9 mouse cellular contexts compared by ENCODE assay signal in the genomic region with DNA sequence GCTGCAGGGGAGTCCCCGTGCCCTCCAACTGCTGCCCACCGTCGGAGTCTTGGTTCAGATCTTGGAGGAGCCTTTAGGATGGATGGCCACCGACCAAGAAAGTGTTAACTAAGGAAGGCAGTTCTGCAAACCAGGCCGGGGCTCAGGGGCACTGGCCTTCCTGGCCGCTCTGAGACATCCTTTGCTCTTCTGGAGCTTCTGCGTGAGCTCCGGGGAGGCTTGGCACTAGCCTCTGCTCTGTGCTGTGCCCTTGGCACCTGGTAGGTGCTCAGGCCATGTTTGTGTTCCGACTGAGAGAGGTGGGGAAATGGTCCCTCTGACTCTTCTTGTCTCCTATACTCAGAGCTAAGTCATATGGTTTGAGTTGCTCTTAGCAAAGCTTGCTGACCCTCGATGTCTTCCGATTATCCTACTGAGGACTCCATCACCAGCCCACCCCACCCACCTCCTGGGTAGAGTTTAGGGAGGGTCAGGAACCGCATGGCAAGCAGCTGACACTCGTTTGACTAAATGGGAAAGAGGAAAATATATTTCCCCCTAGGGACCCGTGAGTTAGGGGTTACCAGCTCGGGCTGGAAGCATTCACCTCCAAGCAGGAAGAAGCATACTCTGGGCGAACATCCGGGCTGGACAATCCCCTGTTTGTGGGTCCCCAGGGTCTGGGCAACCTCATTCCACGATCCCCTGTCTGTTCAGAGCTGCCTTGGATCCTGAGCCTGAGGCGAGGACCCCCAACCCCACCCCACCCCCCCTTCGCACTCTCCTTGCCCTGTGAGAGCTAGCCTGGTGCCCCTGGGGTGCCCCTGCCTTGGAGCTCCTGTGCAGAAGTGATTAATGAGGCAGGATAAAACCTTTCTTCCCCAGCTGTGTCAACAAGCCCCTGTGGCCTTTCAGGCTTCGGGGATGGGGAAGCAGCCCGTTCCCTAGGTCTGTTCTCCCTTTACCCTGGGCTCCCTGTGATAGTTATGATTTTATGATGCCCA. TPM values are rescaled to one million over a fixed set of nuclear protein-coding genes. Genes with fewer than 3 reads are reported as not detected.
DNase-seq lines count a peak whose midpoint lies in the region; ATAC-seq and TF ChIP-seq lines count a peak whose summit lies in the region.
"Had no signal": no experiment of that assay in that cellular context is flagged by ENCODE, and none has a peak within 500 bp of the region (broad histone marks: within the 10 kb centered on the region; RNA-seq: fewer than 3 reads in every experiment).

No protein-coding gene starts in this region.

- peak overlapping the region; percentile 43; the same call in 1 of the 2 replicates for H3K4me2 ChIP-seq in heart, postnatal 0 days (ENCODE audit: low read depth, low read length)
- peak overlapping the region; percentile 56 for H3K4me2 ChIP-seq in embryonic facial prominence, embryonic 13.5 days
- peak overlapping the region; percentile 51 for H3K4me2 ChIP-seq in kidney, embryonic 15.5 days
- H3K4me2 ChIP-seq in neural tube, embryonic 12.5 days (replicated peaks) = peak overlapping the region; percentile 40
- H3K4me2 ChIP-seq: liver, embryonic 15.5 days had no signal

- no peak for ATAC-seq in heart, postnatal 0 days (ENCODE audit: insufficient read depth, low read depth)
- no peak for ATAC-seq in embryonic facial prominence, embryonic 13.5 days (ENCODE audit: insufficient number of reproducible peaks, insufficient read depth, low FRiP score, low TSS enrichment, low read depth)
- ATAC-seq in kidney, embryonic 15.5 days (replicated peaks; ENCODE audit: low FRiP score) = peak; percentile 52
- peak; percentile 39 for ATAC-seq in neural tube, embryonic 12.5 days (ENCODE audit: low FRiP score, low read depth)

- DNase-seq in heart, postnatal 0 days (ENCODE audit: low spot score) = no peak
- DNase-seq in heart, adult 8-10 months (ENCODE audit: low spot score) = no peak
- DNase-seq in layer of hippocampus, adult 11-12 months (ENCODE audit: low spot score) = no peak
- no peak for DNase-seq in layer of hippocampus, adult 9-11 months
- DNase-seq in adrenal gland, adult 8-10 months = no peak

- H3K9me3 ChIP-seq in heart, postnatal 0 days (replicated peaks; ENCODE audit: control insufficient read depth, low read length) = 0 out of 2 replicates have a peak, but pooled peaks cover 4% of the 10 kb centered on the region
- H3K9me3 ChIP-seq in embryonic facial prominence, embryonic 13.5 days = peaks cover 4% of the 10 kb centered on the region
- H3K9me3 ChIP-seq in kidney, embryonic 15.5 days (replicated peaks) = peaks cover 3% of the 10 kb centered on the region; the same call in 1 of the 2 replicates
- H3K9me3 ChIP-seq in neural tube, embryonic 12.5 days = 0 out of 2 replicates have a peak, but pooled peaks cover 5% of the 10 kb centered on the region
- H3K9me3 ChIP-seq: liver, embryonic 15.5 days had no signal

- no peak for TF ChIP-seq EP300 in heart, postnatal 0 days (IDR thresholded peaks at IDR 0.05; ENCODE audit: low read depth)

- H3K4me1 ChIP-seq in heart, postnatal 0 days (ENCODE audit: control insufficient read depth, insufficient read depth) = no peaks in the 10 kb centered on the region
- peaks cover 25% of the 10 kb centered on the region for H3K4me1 ChIP-seq in embryonic facial prominence, embryonic 13.5 days
- H3K4me1 ChIP-seq in kidney, embryonic 15.5 days = peaks cover 38% of the 10 kb centered on the region
- H3K4me1 ChIP-seq in neural tube, embryonic 12.5 days = peaks cover 20% of the 10 kb centered on the region
- H3K4me1 ChIP-seq: liver, embryonic 15.5 days had no signal

- no peak overlapping the region for H3K4me3 ChIP-seq in heart, postnatal 0 days (ENCODE audit: low read depth, low read length)
- peak overlapping the region; percentile 36; the same call in 1 of the 2 replicates for H3K4me3 ChIP-seq in embryonic facial prominence, embryonic 13.5 days
- peak overlapping the region; percentile 25 for H3K4me3 ChIP-seq in kidney, embryonic 15.5 days (replicated peaks)
- no peak overlapping the region for H3K4me3 ChIP-seq in neural tube, embryonic 12.5 days
- H3K4me3 ChIP-seq: liver, embryonic 15.5 days had no signal

- H3K27me3 ChIP-seq in heart, postnatal 0 days (ENCODE audit: control insufficient read depth, insufficient read depth, low read length) = peaks cover 2% of the 10 kb centered on the region; the same call in 1 of the 2 replicates
- H3K27me3 ChIP-seq in embryonic facial prominence, embryonic 13.5 days = peaks cover 8% of the 10 kb centered on the region
- peaks cover 32% of the 10 kb centered on the region for H3K27me3 ChIP-seq in kidney, embryonic 15.5 days
- 0 out of 2 replicates have a peak, but pooled peaks cover 2% of the 10 kb centered on the region for H3K27me3 ChIP-seq in neural tube, embryonic 12.5 days (replicated peaks)

- H3K9ac ChIP-seq in heart, postnatal 0 days (replicated peaks; ENCODE audit: low read depth, low read length) = no peak overlapping the region
- H3K9ac ChIP-seq in embryonic facial prominence, embryonic 13.5 days = no peak overlapping the region
- H3K9ac ChIP-seq in kidney, embryonic 15.5 days = no peak overlapping the region
- H3K9ac ChIP-seq in neural tube, embryonic 12.5 days = no peak overlapping the region
- H3K9ac ChIP-seq: liver, embryonic 15.5 days had no signal

- no peak for TF ChIP-seq CTCF in heart, postnatal 0 days (IDR thresholded peaks at IDR 0.05; ENCODE audit: low read depth)

- no peak overlapping the region for H3K27ac ChIP-seq in heart, postnatal 0 days (ENCODE audit: low read depth)
- H3K27ac ChIP-seq in embryonic facial prominence, embryonic 13.5 days = 0 out of 2 replicates have a peak overlapping the region, but pooled peaks have one; percentile 33
- H3K27ac ChIP-seq in kidney, embryonic 15.5 days = peak overlapping the region; percentile 78
- H3K27ac ChIP-seq in neural tube, embryonic 12.5 days = no peak overlapping the region
- H3K27ac ChIP-seq: liver, embryonic 15.5 days had no signal

- no peaks in the 10 kb centered on the region for H3K36me3 ChIP-seq in heart, postnatal 0 days (replicated peaks; ENCODE audit: control insufficient read depth, insufficient read depth, low read length)
- no peaks in the 10 kb centered on the region for H3K36me3 ChIP-seq in embryonic facial prominence, embryonic 13.5 days
- no peaks in the 10 kb centered on the region for H3K36me3 ChIP-seq in kidney, embryonic 15.5 days
- no peaks in the 10 kb centered on the region for H3K36me3 ChIP-seq in neural tube, embryonic 12.5 days
- H3K36me3 ChIP-seq: liver, embryonic 15.5 days had no signal

- WGBS in heart, postnatal 0 days = 35% methylated on average over 22 of the region's 22 CpGs
- WGBS in embryonic facial prominence, embryonic 13.5 days = 13% methylated on average over 22 of the region's 22 CpGs
- WGBS in kidney, embryonic 15.5 days = 7% methylated on average over 22 of the region's 22 CpGs
- WGBS in neural tube, embryonic 12.5 days = 6% methylated on average over 22 of the region's 22 CpGs

RNA-seq across cellular contexts. Expression of gene Etv4, which starts 30.2 kb away (rescaled TPM):
- 5.2 and 7.5 TPM in 2 replicates for total RNA-seq in heart, postnatal 0 days (2014; rRNA removed; ENCODE audit: low replicate concordance)
- 2.2 and 2.4 TPM in 2 replicates for polyA plus RNA-seq in heart, postnatal 0 days (2015; fragmentation: Nextera tagmentation; extraction: Ambion mirVana)
- total RNA-seq in heart, adult 8-10 months (2022) = under 1 TPM in 2 of 4 experiments, not detected in 2; 0.68 to 0.86 TPM
- polyA plus RNA-seq in embryonic facial prominence, embryonic 13.5 days (2015; fragmentation: Nextera tagmentation; extraction: Ambion mirVana) = 11.1 and 13.2 TPM in 2 replicates
- polyA plus RNA-seq in kidney, embryonic 15.5 days (2015; fragmentation: Nextera tagmentation; extraction: Ambion mirVana) = 59.3 and 60.2 TPM in 2 replicates
- polyA plus RNA-seq in neural tube, embryonic 12.5 days (2016; fragmentation: Nextera tagmentation; extraction: Ambion mirVana) = 10.7 and 15.4 TPM in 2 replicates
- total RNA-seq in adrenal gland, adult 8-10 months (2022) = 1 to 10 TPM in 3 of 4 experiments, under 1 TPM in 1; 0.80 to 1.9 (median 1.4) TPM

Comparison
In these comparisons a context has a peak if more than half of its experiments do, and no peak if none do; other contexts are left out.
1. ATAC-seq: peak in kidney, embryonic 15.5 days (single experiment) and neural tube, embryonic 12.5 days (single experiment); none in heart, postnatal 0 days (single experiment) and embryonic facial prominence, embryonic 13.5 days (single experiment).
2. H3K27ac ChIP-seq: peak in embryonic facial prominence, embryonic 13.5 days (single experiment) and kidney, embryonic 15.5 days (single experiment); none in heart, postnatal 0 days (single experiment) and neural tube, embryonic 12.5 days (single experiment).
3. H3K4me3 ChIP-seq: peak in embryonic facial prominence, embryonic 13.5 days (single experiment) and kidney, embryonic 15.5 days (single experiment); none in heart, postnatal 0 days (single experiment) and neural tube, embryonic 12.5 days (single experiment).
4. Peak in every context shown above with its lines, with median percentiles within 50 percentile points of each other: H3K4me2 ChIP-seq.